Mouse (Mus musculus): Measurements from ENCODE around the gene Slc4a7.

GRCm38 (mm10) chr14:14842734-14843530, 140.9 kb downstream of the Slc4a7 start:
- TF ChIP-seq CTCF (IDR thresholded peaks at IDR 0.05; ENCODE audit: extremely low read depth, insufficient read length, insufficient replicate concordance, low read depth, low read length) (no peak), POLR2A (IDR thresholded peaks at IDR 0.05; ENCODE audit: low read depth, low read length) (no peak)

Data from small intestine, adult 2 months (tissue).